Mouse (Mus musculus): ENCODE data around the gene Cpm. TPM values are rescaled to one million over a fixed set of nuclear protein-coding genes. Genes with fewer than 3 reads are reported as not detected.

The Cpm gene
- polyA plus RNA-seq, 1 experiment from 2014 or later = 57.7 TPM

DNA sequence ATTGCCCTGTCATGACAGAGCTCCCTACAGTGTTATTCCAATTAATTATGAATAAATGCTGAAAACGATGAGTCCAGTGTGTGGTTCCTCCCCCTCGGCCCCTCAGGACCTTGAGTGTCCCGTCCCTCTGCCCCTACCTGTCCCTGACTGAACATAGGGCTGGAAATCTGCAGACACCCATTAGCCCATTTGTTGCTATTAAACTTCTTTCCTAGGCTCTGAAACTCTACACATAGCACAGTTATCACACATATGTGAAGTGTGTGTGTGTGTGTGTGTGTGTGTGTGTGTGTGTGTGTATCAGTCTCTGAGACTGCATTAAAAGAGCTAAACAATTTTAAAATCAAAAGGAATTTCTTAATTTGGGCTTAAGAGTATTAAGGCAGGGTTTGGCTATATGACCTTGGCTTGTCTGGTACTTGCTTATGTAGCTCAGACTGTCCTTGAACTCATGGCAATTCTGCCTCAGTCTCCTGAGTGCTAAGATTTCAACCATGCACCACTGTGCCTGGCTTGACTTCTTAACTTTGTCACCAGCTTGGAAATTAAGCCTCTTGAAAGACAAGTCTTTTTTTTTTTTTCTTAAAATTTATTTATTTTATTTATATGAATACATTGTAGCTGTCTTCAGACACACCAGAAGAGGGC, 28.5 kb downstream of the Cpm start:
- Histone ChIP-seq H3K4me2 (no peak overlapping the region), H3K27ac (no peak overlapping the region), H3K4me3 (replicated peaks) (no peak overlapping the region), H3K36me3 (no peaks in the 10 kb centered on the region; the same call in 1 of the 2 replicates), H3K27me3 (replicated peaks) (no peaks in the 10 kb centered on the region), H3K9me3 (no peaks in the 10 kb centered on the region), H3K4me1 (no peaks in the 10 kb centered on the region), H3K9ac (no peak overlapping the region)
- 77% methylated on average over 3 of the region's 3 CpGs for WGBS
- ATAC-seq (ENCODE audit: insufficient read depth, low FRiP score, low read depth) = no peak

DNA sequence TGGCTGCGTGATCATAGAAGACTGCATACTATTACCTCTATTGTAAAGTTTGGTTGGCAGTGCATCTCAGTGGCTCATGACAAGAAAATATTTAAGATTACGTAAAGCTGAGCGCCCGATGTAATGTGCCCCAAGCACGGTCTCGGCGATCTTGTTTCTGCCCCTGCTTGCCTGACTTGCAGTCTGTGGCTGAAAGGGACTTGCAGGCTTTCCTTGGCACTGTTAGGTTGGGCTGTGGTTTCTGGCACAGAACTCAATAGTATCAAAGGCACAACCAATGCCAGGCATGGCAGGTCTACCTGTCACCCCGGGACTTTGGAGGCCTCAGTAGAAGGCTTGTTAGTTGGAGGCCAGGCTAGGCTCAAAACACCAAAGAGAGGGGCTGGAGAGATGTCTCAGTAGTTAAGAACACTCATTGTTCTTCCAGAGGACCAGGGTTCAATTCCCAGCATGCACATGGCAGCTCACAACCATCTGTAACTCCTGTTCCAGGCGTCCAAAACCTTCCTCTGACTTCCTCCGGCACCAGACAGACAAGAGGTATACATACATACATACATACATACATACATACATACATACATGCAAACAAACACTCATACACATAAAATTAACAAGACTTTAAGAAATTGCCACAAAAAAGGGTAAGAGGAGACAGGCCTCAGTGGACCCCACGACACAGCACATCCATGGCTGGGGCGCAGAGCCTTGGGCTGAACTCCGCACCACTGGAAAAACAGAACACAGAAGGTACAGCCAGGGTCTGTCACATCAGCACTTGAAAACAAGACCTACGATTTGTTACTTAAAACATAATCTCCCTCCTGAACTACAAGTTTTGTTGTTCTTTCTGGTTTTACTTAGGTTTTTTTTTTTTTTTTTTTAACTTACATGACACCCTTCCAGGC, 29.5 kb downstream of the Cpm start:
- no peak overlapping the region for H3K4me2 ChIP-seq
- no peaks in the 10 kb centered on the region for H3K9me3 ChIP-seq
- 89% methylated on average over 14 of the region's 14 CpGs for WGBS
- H3K9ac ChIP-seq = no peak overlapping the region
- H3K4me3 ChIP-seq (replicated peaks) = no peak overlapping the region
- H3K27ac ChIP-seq = no peak overlapping the region
- no peak for ATAC-seq (ENCODE audit: insufficient read depth, low FRiP score, low read depth)
- H3K4me1 ChIP-seq = no peaks in the 10 kb centered on the region; the same call in 1 of the 2 replicates
- H3K36me3 ChIP-seq = no peaks in the 10 kb centered on the region; the same call in 1 of the 2 replicates
- no peaks in the 10 kb centered on the region for H3K27me3 ChIP-seq (replicated peaks)

DNA sequence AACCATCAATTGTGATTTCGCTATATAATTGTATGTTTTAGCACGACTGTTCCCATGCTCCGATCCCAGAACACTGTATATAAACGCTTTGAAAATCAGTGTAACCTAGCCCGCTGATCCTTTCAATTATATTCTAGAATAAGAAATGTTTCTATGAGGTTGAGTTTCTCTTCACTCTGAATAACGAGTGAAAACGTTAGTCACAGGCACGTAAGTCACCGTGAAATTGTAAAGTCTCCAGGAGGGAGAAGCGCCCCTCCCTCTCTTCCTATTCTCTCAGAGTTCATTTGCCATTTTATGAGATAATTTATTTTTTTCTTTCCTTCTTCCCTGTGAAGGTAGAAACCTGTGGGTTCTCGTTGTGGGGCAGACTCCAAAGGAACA, 30.1 kb downstream of the Cpm start:
- Histone ChIP-seq H3K4me2 (no peak overlapping the region), H3K27ac (no peak overlapping the region), H3K36me3 (no peaks in the 10 kb centered on the region; the same call in 1 of the 2 replicates), H3K4me3 (replicated peaks) (no peak overlapping the region), H3K9me3 (no peaks in the 10 kb centered on the region), H3K9ac (no peak overlapping the region), H3K4me1 (no peaks in the 10 kb centered on the region; the same call in 1 of the 2 replicates), H3K27me3 (replicated peaks) (no peaks in the 10 kb centered on the region)
- WGBS = 84% methylated on average over 11 of the region's 11 CpGs
- ATAC-seq (ENCODE audit: insufficient read depth, low FRiP score, low read depth) = no peak

GRCm38 (mm10) chr10:117659819-117660218, 30.5 kb downstream of the Cpm start:
- Histone ChIP-seq H3K4me2 (no peak overlapping the region), H3K9ac (no peak overlapping the region), H3K9me3 (no peaks in the 10 kb centered on the region), H3K27me3 (replicated peaks) (no peaks in the 10 kb centered on the region), H3K4me3 (replicated peaks) (no peak overlapping the region), H3K27ac (no peak overlapping the region), H3K4me1 (no peaks in the 10 kb centered on the region; the same call in 1 of the 2 replicates), H3K36me3 (no peaks in the 10 kb centered on the region; the same call in 1 of the 2 replicates)
- 67% methylated on average over 11 of the region's 11 CpGs for WGBS
- ATAC-seq (ENCODE audit: insufficient read depth, low FRiP score, low read depth) = no peak

GRCm38 (mm10) chr10:117662316-117663055, 33.2 kb downstream of the Cpm start:
- Histone ChIP-seq H3K27me3 (replicated peaks) (no peaks in the 10 kb centered on the region), H3K4me2 (peak overlapping the region; percentile 35), H3K4me3 (replicated peaks) (no peak overlapping the region), H3K27ac (peak overlapping the region; percentile 88), H3K4me1 (no peaks in the 10 kb centered on the region; the same call in 1 of the 2 replicates), H3K36me3 (no peaks in the 10 kb centered on the region; the same call in 1 of the 2 replicates), H3K9me3 (no peaks in the 10 kb centered on the region), H3K9ac (no peak overlapping the region)
- ATAC-seq (ENCODE audit: insufficient read depth, low FRiP score, low read depth) = peak; percentile 67
- 72% methylated on average over 15 of the region's 15 CpGs for WGBS

GRCm38 (mm10) chr10:117663056-117663864, 34.0 kb downstream of the Cpm start:
- H3K9me3 ChIP-seq = no peaks in the 10 kb centered on the region
- H3K4me2 ChIP-seq = peak overlapping the region; percentile 38
- ATAC-seq (ENCODE audit: insufficient read depth, low FRiP score, low read depth) = peak; percentile 75; the same call in 1 of the 2 replicates
- no peaks in the 10 kb centered on the region; the same call in 1 of the 2 replicates for H3K4me1 ChIP-seq
- WGBS = 48% methylated on average over 14 of the region's 14 CpGs
- H3K36me3 ChIP-seq = no peaks in the 10 kb centered on the region; the same call in 1 of the 2 replicates
- H3K9ac ChIP-seq = no peak overlapping the region
- peak overlapping the region; percentile 10; the same call in 1 of the 2 replicates for H3K4me3 ChIP-seq (replicated peaks)
- no peaks in the 10 kb centered on the region for H3K27me3 ChIP-seq (replicated peaks)
- peak overlapping the region; percentile 88 for H3K27ac ChIP-seq

GRCm38 (mm10) chr10:117663865-117664200, 34.5 kb downstream of the Cpm start:
- Histone ChIP-seq H3K4me2 (peak overlapping the region; percentile 38), H3K27ac (peak overlapping the region; percentile 88), H3K9me3 (no peaks in the 10 kb centered on the region), H3K4me1 (no peaks in the 10 kb centered on the region; the same call in 1 of the 2 replicates), H3K4me3 (replicated peaks) (peak overlapping the region; percentile 10; the same call in 1 of the 2 replicates), H3K36me3 (no peaks in the 10 kb centered on the region; the same call in 1 of the 2 replicates), H3K9ac (no peak overlapping the region), H3K27me3 (replicated peaks) (no peaks in the 10 kb centered on the region)
- ATAC-seq (ENCODE audit: insufficient read depth, low FRiP score, low read depth) = peak; percentile 78
- WGBS = 20% methylated on average over 9 of the region's 9 CpGs

DNA sequence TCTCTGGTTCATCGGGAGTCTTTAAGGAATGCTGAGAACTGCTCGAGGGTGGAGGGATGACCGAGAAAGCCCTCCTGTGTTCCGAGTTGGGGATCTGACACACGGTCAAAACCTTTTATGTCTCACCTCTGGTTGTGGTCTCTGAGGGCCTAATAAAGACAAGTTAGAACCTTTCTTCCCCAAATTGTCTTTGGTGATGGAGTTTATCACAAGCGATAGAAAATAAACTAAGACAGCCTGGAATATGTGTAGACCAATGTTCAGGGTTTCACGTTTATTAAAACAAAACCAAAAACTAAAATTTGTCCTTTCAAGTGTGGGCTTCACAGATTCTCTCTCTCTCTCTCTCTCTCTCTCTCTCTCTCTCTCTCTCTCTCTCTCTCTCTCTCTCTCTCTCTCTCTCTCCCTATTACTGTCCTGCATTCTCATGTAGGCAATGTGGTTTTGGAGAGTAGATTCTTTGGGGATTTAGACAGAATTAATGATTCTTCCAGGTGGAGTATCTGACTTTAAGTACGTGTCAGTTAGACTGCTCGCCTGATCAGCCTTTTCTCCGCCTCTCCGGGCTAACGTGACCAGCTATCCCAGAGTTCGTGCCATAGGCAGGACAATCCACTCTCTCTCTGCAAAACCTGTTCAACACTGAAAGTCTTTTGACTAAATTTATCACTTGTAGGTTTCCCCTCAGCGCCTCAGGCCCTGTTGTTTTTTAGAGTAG, 35.1 kb downstream of the Cpm start:
- H3K4me2 ChIP-seq = peak overlapping the region; percentile 38
- peak overlapping the region; percentile 88 for H3K27ac ChIP-seq
- peaks cover under 1% of the 10 kb centered on the region; the same call in 1 of the 2 replicates for H3K4me1 ChIP-seq
- H3K9ac ChIP-seq = no peak overlapping the region
- no peaks in the 10 kb centered on the region; the same call in 1 of the 2 replicates for H3K36me3 ChIP-seq
- peak overlapping the region; percentile 10; the same call in 1 of the 2 replicates for H3K4me3 ChIP-seq (replicated peaks)
- H3K9me3 ChIP-seq = no peaks in the 10 kb centered on the region
- no peak for ATAC-seq (ENCODE audit: insufficient read depth, low FRiP score, low read depth)
- WGBS = 49% methylated on average over 14 of the region's 14 CpGs
- H3K27me3 ChIP-seq (replicated peaks) = no peaks in the 10 kb centered on the region

GRCm38 (mm10) chr10:117664926-117665209, 35.6 kb downstream of the Cpm start:
- no peak for ATAC-seq (ENCODE audit: insufficient read depth, low FRiP score, low read depth)
- Histone ChIP-seq H3K36me3 (no peaks in the 10 kb centered on the region), H3K27me3 (replicated peaks) (no peaks in the 10 kb centered on the region), H3K9me3 (no peaks in the 10 kb centered on the region), H3K27ac (peak overlapping the region; percentile 2; the same call in 1 of the 2 replicates), H3K4me1 (peaks cover 5% of the 10 kb centered on the region; the same call in 1 of the 2 replicates), H3K4me3 (replicated peaks) (no peak overlapping the region), H3K4me2 (no peak overlapping the region), H3K9ac (no peak overlapping the region)

DNA sequence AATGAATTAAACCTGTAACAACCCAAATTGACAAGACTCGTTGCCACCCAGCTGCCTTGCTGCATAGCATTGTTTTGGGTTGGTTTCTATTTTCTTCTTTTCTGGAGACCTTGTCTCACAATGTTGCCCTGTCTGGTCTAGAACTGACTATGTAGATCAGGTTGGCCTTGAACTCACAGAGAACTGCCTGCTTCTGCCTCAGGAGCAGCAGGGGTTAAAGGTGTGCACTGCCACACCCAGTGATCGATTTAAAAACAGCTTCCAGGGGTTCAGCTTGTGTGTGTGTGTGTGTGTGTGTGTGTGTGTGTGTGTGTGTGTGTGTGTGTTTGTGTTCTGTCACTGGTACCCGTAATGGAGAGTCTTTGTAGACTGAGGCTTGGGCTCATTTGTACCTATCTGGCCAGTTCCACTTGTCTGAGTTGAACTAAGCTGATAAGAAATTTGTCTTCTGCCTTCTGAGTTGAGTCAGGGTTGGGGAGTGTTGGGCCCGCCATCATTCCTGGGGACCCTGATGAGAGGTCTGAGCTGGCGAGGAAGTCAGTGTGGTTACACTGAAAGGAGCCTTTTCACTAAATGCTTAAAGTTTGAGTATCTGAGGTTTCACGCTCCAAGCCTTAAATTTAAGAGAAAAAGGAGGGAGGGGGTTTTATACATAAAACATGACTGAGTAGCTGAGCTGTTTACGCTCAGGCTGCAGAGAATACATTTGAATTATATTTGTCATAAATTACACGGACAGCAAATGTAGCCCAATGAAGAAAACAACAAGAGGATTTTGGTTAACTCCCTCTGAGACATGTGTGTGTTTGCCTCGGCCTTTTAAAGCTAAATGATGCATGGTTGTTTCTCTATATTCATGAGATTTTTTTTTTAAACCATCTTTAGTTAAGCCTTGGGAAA, 36.3 kb downstream of the Cpm start:
- Histone ChIP-seq H3K4me2 (no peak overlapping the region), H3K27me3 (replicated peaks) (no peaks in the 10 kb centered on the region), H3K36me3 (no peaks in the 10 kb centered on the region), H3K9me3 (no peaks in the 10 kb centered on the region), H3K9ac (no peak overlapping the region), H3K4me3 (replicated peaks) (no peak overlapping the region), H3K27ac (0 out of 2 replicates have a peak overlapping the region, but pooled peaks have one; percentile 6), H3K4me1 (peaks cover 5% of the 10 kb centered on the region; the same call in 1 of the 2 replicates)
- ATAC-seq (ENCODE audit: insufficient read depth, low FRiP score, low read depth) = no peak
- 64% methylated on average over 9 of the region's 9 CpGs for WGBS

All from stomach, embryonic 15.5 days (tissue).